Mouse (Mus musculus) embryonic fibroblast, embryonic 13.5 days (primary cell): ENCODE measurements around the gene Nup35.

Source experiments
- CTCF ChIP-seq: IDR thresholded peaks from 2 replicates; pipeline ENCODE4 v1.5.1; 2011; ENCODE audit warnings: mild to moderate bottlenecking, control low read depth, low read length, moderate library complexity, borderline replicate concordance; ENCODE audit not compliant: insufficient read depth
- POLR2A ChIP-seq: IDR thresholded peaks from 2 replicates; pipeline ENCODE4 v1.6.1; 2011; ENCODE audit warnings: low read depth, mild to moderate bottlenecking, control low read depth, low read length, moderate library complexity

GRCm38 (mm10) chr2:80580311-80580961, 36.6 kb upstream of the Nup35 start:
- TF ChIP-seq POLR2A, result 0 out of 2 replicates have a peak, but pooled peaks have one; percentile 32
- TF ChIP-seq CTCF, result no peak
